Mouse (Mus musculus): Measurements from ENCODE around the gene Srgap3.

DNA sequence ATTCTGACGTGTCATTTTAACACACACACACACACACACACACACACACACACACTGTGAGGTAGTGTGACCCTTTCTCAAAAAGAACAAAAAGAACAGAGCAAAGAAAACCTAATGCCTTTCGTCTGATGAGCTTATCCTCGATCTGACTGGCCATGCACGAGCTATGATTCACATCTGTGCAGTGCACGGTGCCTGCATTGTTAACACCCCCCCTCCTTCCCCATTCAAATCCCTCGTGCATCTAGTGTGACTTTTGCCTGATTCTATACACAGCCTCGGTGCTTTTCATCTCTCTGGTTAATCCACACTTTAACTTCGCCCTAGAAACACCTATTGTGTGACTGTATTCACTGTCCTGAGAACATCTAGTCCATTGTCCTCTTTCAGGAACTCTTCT is 14.5 kb downstream of the Srgap3 start:
- TF ChIP-seq CTCF (IDR thresholded peaks at IDR 0.05) = no peak
- no peak for TF ChIP-seq EP300 (IDR thresholded peaks at IDR 0.05)

Measured in lung, postnatal 0 days (tissue).